Mouse (Mus musculus) liver, postnatal 0 days (tissue): ENCODE data around the gene Kat2b.

ENCODE experiments used
- CTCF ChIP-seq: sonication (generic); IDR thresholded peaks from 2 replicates; pipeline ENCODE4 v1.5.1; 2016; ENCODE audit warnings: antibody characterized with exemption, low read depth
- EP300 ChIP-seq: IDR thresholded peaks from 2 replicates; pipeline ENCODE4 v1.6.1; 2016; ENCODE audit warnings: antibody characterized with exemption, low read depth, mild to moderate bottlenecking

- peak; percentile 50 for TF ChIP-seq CTCF
- peak; percentile 22; the same call in 1 of the 2 replicates for TF ChIP-seq EP300
Measured at GRCm38 (mm10) chr17:53678716-53679115, 112.1 kb downstream of the Kat2b start.
